ENCODE assay signal across 10 mouse cellular contexts in the genomic region with DNA sequence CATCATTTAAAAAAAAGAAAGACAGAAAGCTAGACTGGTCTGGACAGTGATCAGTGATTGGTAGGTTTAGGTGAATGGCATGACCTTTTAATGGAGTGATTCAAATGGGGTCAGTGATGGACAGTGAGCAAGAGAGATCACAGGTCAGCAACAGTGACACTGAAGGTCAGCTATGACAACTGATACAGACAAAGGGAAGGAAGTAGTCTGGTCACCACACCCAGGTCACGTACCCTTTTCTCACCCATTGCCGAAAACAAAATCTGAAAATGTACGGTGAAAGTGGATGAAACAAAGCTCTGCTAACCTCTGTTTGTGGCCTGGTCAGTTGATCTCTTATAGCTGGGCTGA. TPM values are rescaled to one million over a fixed set of nuclear protein-coding genes. Genes with fewer than 3 reads are reported as not detected.
DNase-seq lines count a peak whose midpoint lies in the region; ATAC-seq and TF ChIP-seq lines count a peak whose summit lies in the region.
"Had no signal": no experiment of that assay in that cellular context is flagged by ENCODE, and none has a peak within 500 bp of the region (broad histone marks: within the 10 kb centered on the region; RNA-seq: fewer than 3 reads in every experiment).

No protein-coding gene starts in this region.

- no peak overlapping the region for H3K4me3 ChIP-seq in heart, embryonic 13.5 days
- H3K4me3 ChIP-seq in embryonic facial prominence, embryonic 13.5 days = no peak overlapping the region
- no peak overlapping the region for H3K4me3 ChIP-seq in limb, embryonic 14.5 days (replicated peaks; ENCODE audit: low read length)

- 42% methylated on average over 3 of the region's 3 CpGs for WGBS in heart, embryonic 13.5 days
- WGBS in embryonic facial prominence, embryonic 13.5 days = 58% methylated on average over 3 of the region's 3 CpGs
- 72% methylated on average over 3 of the region's 3 CpGs for WGBS in limb, embryonic 14.5 days

- DNase-seq in heart, adult 11 months = no peak
- DNase-seq in layer of hippocampus, adult 9-11 months = peak; percentile 15
- DNase-seq in layer of hippocampus, adult 8-10 months (ENCODE audit: low spot score in 2 of 2) = no peak
- DNase-seq in limb, embryonic 14.5 days (ENCODE audit: low spot score) = no peak
- DNase-seq in right cerebral cortex, postnatal 14 days = no peak
- DNase-seq: thymus, postnatal 14 days had no signal

- peak overlapping the region; percentile 29; the same call in 1 of the 2 replicates for H3K27ac ChIP-seq in heart, embryonic 13.5 days (replicated peaks)
- H3K27ac ChIP-seq in embryonic facial prominence, embryonic 13.5 days = no peak overlapping the region
- H3K27ac ChIP-seq in limb, embryonic 14.5 days (replicated peaks; ENCODE audit: low read depth, low read length) = no peak overlapping the region
- H3K27ac ChIP-seq: macrophage had no signal

- peak overlapping the region; percentile 42; the same call in 1 of the 2 replicates for H3K4me2 ChIP-seq in heart, embryonic 13.5 days
- peak overlapping the region; percentile 21; the same call in 1 of the 2 replicates for H3K4me2 ChIP-seq in embryonic facial prominence, embryonic 13.5 days
- H3K4me2 ChIP-seq in limb, embryonic 14.5 days (replicated peaks; ENCODE audit: low read depth, low read length, severe bottlenecking) = no peak overlapping the region

- no peak for TF ChIP-seq POLR2A in limb, embryonic 14.5 days (IDR thresholded peaks at IDR 0.05; ENCODE audit: borderline replicate concordance, extremely low read depth, insufficient read depth, insufficient read length)

- H3K36me3 ChIP-seq in heart, embryonic 13.5 days = no peaks in the 10 kb centered on the region
- no peaks in the 10 kb centered on the region for H3K36me3 ChIP-seq in embryonic facial prominence, embryonic 13.5 days
- H3K36me3 ChIP-seq in limb, embryonic 14.5 days (ENCODE audit: control insufficient read depth, insufficient read depth, low read length) = no peaks in the 10 kb centered on the region

- H3K9me3 ChIP-seq in heart, embryonic 13.5 days = no peaks in the 10 kb centered on the region
- H3K9me3 ChIP-seq in embryonic facial prominence, embryonic 13.5 days = no peaks in the 10 kb centered on the region
- H3K9me3 ChIP-seq in limb, embryonic 14.5 days (ENCODE audit: control insufficient read depth, low read length) = no peaks in the 10 kb centered on the region

- H3K4me1 ChIP-seq in heart, embryonic 13.5 days = peaks cover 16% of the 10 kb centered on the region
- H3K4me1 ChIP-seq in embryonic facial prominence, embryonic 13.5 days = peaks cover 9% of the 10 kb centered on the region; the same call in 1 of the 2 replicates
- peaks cover 12% of the 10 kb centered on the region; the same call in 1 of the 2 replicates for H3K4me1 ChIP-seq in limb, embryonic 14.5 days (ENCODE audit: control insufficient read depth, insufficient read depth, low read length)

- H3K27me3 ChIP-seq in heart, embryonic 13.5 days (replicated peaks) = peaks cover 3% of the 10 kb centered on the region; the same call in 1 of the 2 replicates
- peaks cover 4% of the 10 kb centered on the region for H3K27me3 ChIP-seq in embryonic facial prominence, embryonic 13.5 days
- no peaks in the 10 kb centered on the region for H3K27me3 ChIP-seq in limb, embryonic 14.5 days (ENCODE audit: control insufficient read depth, insufficient read depth, low read length)

- ATAC-seq in heart, embryonic 13.5 days (ENCODE audit: extremely low read depth, insufficient number of reproducible peaks, low FRiP score, low TSS enrichment) = 0 out of 2 replicates have a peak, but pooled peaks have one; percentile 14
- 0 out of 2 replicates have a peak, but pooled peaks have one; percentile 44 for ATAC-seq in embryonic facial prominence, embryonic 13.5 days (ENCODE audit: insufficient number of reproducible peaks, insufficient read depth, low FRiP score, low TSS enrichment, low read depth)
- peak; percentile 19; the same call in 1 of the 2 replicates for ATAC-seq in limb, embryonic 14.5 days (ENCODE audit: low FRiP score, low read depth)

- no peak overlapping the region for H3K9ac ChIP-seq in heart, embryonic 13.5 days
- H3K9ac ChIP-seq in embryonic facial prominence, embryonic 13.5 days = no peak overlapping the region
- H3K9ac ChIP-seq in limb, embryonic 14.5 days (ENCODE audit: low read depth, low read length, severe bottlenecking) = no peak overlapping the region

RNA-seq across cellular contexts. Expression of gene Erich3, which starts 28.9 kb away (rescaled TPM):
- 0.04 and 0.23 TPM in 2 replicates for polyA plus RNA-seq in heart, embryonic 13.5 days (2015; fragmentation: Nextera tagmentation; extraction: Ambion mirVana)
- 1 to 10 TPM; 6.9 to 8.9 (median 7.9) TPM for total RNA-seq in layer of hippocampus, adult 8-10 months (2022)
- polyA plus RNA-seq in embryonic facial prominence, embryonic 13.5 days (2015; fragmentation: Nextera tagmentation; extraction: Ambion mirVana) = 0.06 and 0.17 TPM in 2 replicates
- polyA plus RNA-seq in limb, embryonic 14.5 days (2012; rRNA removed) = 0.42 and 0.53 TPM in 2 replicates
- polyA plus RNA-seq in limb, embryonic 14.5 days (2014; fragmentation: Nextera tagmentation; extraction: Ambion mirVana) = 0.22 and 0.45 TPM in 2 replicates
- total RNA-seq: gastrocnemius, postnatal 36 days had no signal
- polyA plus RNA-seq: macrophage had no signal
